Mouse (Mus musculus) G1E (cell line): ENCODE data around the gene Foxn3. TPM values are rescaled to one million over a fixed set of nuclear protein-coding genes. Genes with fewer than 3 reads are reported as not detected.

ENCODE experiments used
- ATAC-seq: 2 replicates; pipeline ENCODE4 v1.8.0; 2016; ENCODE audit warnings: mild to moderate bottlenecking; ENCODE audit not compliant: insufficient number of reproducible peaks, poor library complexity, low FRiP score, severe bottlenecking; ENCODE audit errors: extremely low read depth
- DNase-seq: peaks from one replicate; pipeline ENCODE4 v3.0.0; 2012; ENCODE audit warnings: low spot score
- H3K27me3 ChIP-seq: 2 replicates; pipeline ENCODE4 v1.6.1; 2012; ENCODE audit warnings: mild to moderate bottlenecking, low read length, inconsistent platforms; ENCODE audit not compliant: insufficient read depth
- H3K36me3 ChIP-seq: replicated peaks from 2 replicates; pipeline ENCODE3; 2012; ENCODE audit warnings: mild to moderate bottlenecking, inconsistent platforms
- H3K4me1 ChIP-seq: 2 replicates; pipeline ENCODE4 v1.6.1; 2012; ENCODE audit warnings: low read depth, low read length, inconsistent platforms, mixed read lengths; ENCODE audit not compliant: insufficient read depth
- H3K4me3 ChIP-seq: 2 replicates; pipeline ENCODE4 v1.5.1; 2012; ENCODE audit warnings: low read depth, mild to moderate bottlenecking, inconsistent platforms, low read length, moderate library complexity, mixed read lengths
- H3K9me3 ChIP-seq: replicated peaks from 2 replicates; pipeline ENCODE4 v1.6.1; 2012; ENCODE audit warnings: inconsistent platforms
- CTCF ChIP-seq: IDR thresholded peaks from 2 replicates; pipeline ENCODE4 v1.5.1; 2012; ENCODE audit warnings: low read depth, low read length, inconsistent platforms, mixed read lengths
- GATA1 ChIP-seq: IDR thresholded peaks from 2 replicates; pipeline ENCODE4 v1.6.1; 2012; ENCODE audit warnings: borderline replicate concordance, low read length, inconsistent platforms, mixed read lengths
- GATA2 ChIP-seq: IDR thresholded peaks from 2 replicates; pipeline ENCODE4 v1.6.1; 2012; ENCODE audit warnings: low read depth, low read length, inconsistent platforms, borderline replicate concordance
- POLR2AphosphoS5 ChIP-seq: IDR thresholded peaks from 2 replicates; pipeline ENCODE4 v1.6.1; 2012; ENCODE audit warnings: low read depth, low read length, inconsistent platforms; ENCODE audit not compliant: insufficient replicate concordance
- TAL1 ChIP-seq: conservative IDR thresholded peaks from 2 replicates; pipeline ENCODE4 v1.6.1; 2012; ENCODE audit warnings: low read depth, low read length, inconsistent platforms, mixed read lengths
- polyA plus RNA-seq: library from polyadenylated mRNA; stranded (reverse); fragments of >175 nt; gene quantifications from 2 replicates; pipeline ENCODE4 v1.2.3, GENCODE M21; 2012
- total RNA-seq, 2 experiments: library from RNA; stranded (forward) in 1 of 2; stranded (reverse) in 1 of 2; fragments of 200-1000 nt in 1 of 2; fragments of >200 nt in 1 of 2; fragmentation: Nextera tagmentation in 1 of 2; gene quantifications; 2 replicates each; pipeline ENCODE4 v1.2.3; 2014 to 2017

Foxn3 gene
- total and polyA plus RNA-seq, 3 experiments: 15.1 to 111 (median 20.1) TPM

DNA sequence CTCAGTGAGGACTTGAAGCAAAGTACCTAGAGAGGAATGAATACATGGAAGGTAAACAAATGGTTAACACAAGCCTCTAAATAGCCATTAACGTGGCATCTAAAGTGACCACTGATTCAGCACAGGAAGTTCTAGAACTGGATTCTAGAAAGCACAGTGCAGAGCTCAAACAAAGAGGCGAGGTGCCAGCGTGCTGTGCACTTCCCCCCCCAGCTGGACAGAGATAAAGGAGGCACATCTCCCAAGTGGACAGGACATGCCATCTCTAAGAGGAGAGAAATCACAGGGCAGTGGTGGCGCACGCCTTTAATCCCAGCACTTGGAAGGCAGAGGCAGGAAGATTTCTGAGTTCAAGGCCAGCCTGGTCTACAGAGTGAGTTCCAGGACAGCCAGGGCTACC is 173.0 kb downstream of the Foxn3 start:
- Histone ChIP-seq H3K4me3 (no peak overlapping the region), H3K9me3 (peaks cover 22% of the 10 kb centered on the region), H3K27me3 (no peaks in the 10 kb centered on the region; the same call in 1 of the 2 replicates), H3K36me3 (peaks cover 41% of the 10 kb centered on the region), H3K4me1 (peaks cover 39% of the 10 kb centered on the region)
- DNase-seq (no peak), ATAC-seq (no peak)
- no peak for TF ChIP-seq POLR2AphosphoS5

DNA sequence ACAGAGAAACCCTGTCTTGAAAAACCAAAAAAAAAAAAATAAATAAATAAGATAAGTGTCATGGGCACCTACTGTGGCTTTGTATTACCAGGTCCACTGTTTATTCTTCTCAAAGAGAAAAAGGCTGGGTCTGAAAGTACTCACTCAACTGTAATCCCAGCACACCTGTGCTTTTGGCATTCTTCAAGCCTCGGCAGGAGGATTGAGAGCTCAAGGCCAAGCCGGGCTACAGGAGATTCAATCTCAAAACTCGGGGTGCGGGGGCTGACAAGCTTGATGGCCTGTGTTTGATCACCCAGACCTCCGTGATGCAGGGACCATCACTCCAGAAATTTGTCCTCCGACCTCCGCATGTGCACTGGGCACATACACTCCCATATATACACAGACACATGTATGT is 174.1 kb downstream of the Foxn3 start:
- Histone ChIP-seq H3K4me3 (no peak overlapping the region), H3K9me3 (peaks cover 24% of the 10 kb centered on the region), H3K36me3 (peaks cover 48% of the 10 kb centered on the region), H3K4me1 (peaks cover 38% of the 10 kb centered on the region), H3K27me3 (no peaks in the 10 kb centered on the region; the same call in 1 of the 2 replicates)
- no peak for TF ChIP-seq POLR2AphosphoS5
- no peak for TF ChIP-seq GATA1
- TF ChIP-seq TAL1: no peak
- TF ChIP-seq CTCF: no peak
- no peak for TF ChIP-seq GATA2
- DNase-seq (no peak), ATAC-seq (no peak)

DNA sequence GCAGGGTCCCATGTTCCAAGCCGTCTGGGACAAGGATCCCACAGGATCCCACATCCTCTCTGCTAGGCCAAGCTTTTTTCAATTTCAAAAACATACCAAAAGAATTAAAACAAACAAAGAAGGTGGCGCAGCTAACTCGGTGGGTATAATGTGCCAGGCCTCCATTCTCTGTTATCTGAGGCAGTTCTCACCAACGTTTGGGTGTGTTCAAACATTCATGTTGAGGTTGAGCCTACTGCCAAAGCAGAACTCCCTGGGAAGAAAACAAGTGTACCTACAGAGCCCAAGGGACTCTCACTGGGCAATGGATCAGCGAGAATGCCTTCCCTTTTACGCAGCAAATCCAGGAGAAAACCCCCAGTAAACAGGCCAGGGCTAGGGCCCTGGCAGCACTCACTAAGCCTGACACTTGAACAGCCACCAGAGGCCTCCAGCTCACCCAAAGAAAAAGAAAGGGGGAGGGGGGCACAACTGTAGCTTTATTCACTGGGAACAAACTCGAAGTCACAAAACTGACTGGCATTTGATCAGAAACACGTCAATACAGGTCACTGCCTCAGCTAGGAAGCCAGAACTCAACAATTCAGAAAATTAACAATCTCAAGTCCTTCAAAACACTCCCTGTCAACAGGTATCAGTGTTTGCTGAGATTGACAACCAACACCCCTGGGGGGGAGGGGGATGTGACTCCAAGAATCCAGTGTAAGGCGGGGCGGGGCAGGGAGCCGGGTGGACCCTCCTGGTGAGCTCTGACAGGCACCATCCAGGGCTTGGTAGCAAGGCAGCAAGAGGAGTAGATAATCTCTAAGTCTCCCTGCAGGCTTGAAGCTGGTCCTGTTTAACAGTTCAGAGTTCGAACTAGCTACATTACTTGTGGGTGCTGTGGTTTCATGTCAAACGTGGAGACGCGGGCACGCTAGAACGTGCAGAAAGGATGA is 177.2 kb downstream of the Foxn3 start:
- H3K27me3 ChIP-seq: no peaks in the 10 kb centered on the region
- no peak for TF ChIP-seq TAL1
- no peak for TF ChIP-seq POLR2AphosphoS5
- TF ChIP-seq GATA1: no peak
- TF ChIP-seq GATA2: no peak
- no peak for TF ChIP-seq CTCF
- no peak for ATAC-seq
- H3K9me3 ChIP-seq: peaks cover 14% of the 10 kb centered on the region
- no peak for DNase-seq
- peaks cover 71% of the 10 kb centered on the region for H3K36me3 ChIP-seq
- H3K4me1 ChIP-seq: peaks cover 20% of the 10 kb centered on the region
- H3K4me3 ChIP-seq: no peak overlapping the region

GRCm38 (mm10) chr12:99385073-99385472 is 178.3 kb downstream of the Foxn3 start:
- peaks cover 76% of the 10 kb centered on the region for H3K36me3 ChIP-seq

GRCm38 (mm10) chr12:99381317-99381716 is 182.1 kb downstream of the Foxn3 start:
- Histone ChIP-seq H3K27me3 (no peaks in the 10 kb centered on the region), H3K36me3 (peaks cover 70% of the 10 kb centered on the region), H3K9me3 (peaks cover 15% of the 10 kb centered on the region), H3K4me3 (no peak overlapping the region), H3K4me1 (peaks cover 12% of the 10 kb centered on the region)
- DNase-seq (no peak), ATAC-seq (no peak)
- TF ChIP-seq CTCF (no peak), POLR2AphosphoS5 (no peak), GATA1 (no peak), GATA2 (no peak), TAL1 (no peak)

More at GRCm38 (mm10) chr12:99385073-99385472, 178.3 kb downstream of the Foxn3 start:
- Histone ChIP-seq H3K4me1 (peaks cover 13% of the 10 kb centered on the region), H3K9me3 (peaks cover 17% of the 10 kb centered on the region), H3K4me3 (no peak overlapping the region), H3K27me3 (no peaks in the 10 kb centered on the region)
- DNase-seq: no peak
- TF ChIP-seq CTCF (no peak), POLR2AphosphoS5 (no peak), TAL1 (no peak), GATA2 (no peak)
- ATAC-seq: no peak

- H3K36me3 ChIP-seq: peaks cover 66% of the 10 kb centered on the region
- no peak for DNase-seq
- H3K4me3 ChIP-seq: no peak overlapping the region
- H3K27me3 ChIP-seq: no peaks in the 10 kb centered on the region
- ATAC-seq: no peak
- H3K9me3 ChIP-seq: peaks cover 15% of the 10 kb centered on the region
- H3K4me1 ChIP-seq: peaks cover 11% of the 10 kb centered on the region; the same call in 1 of the 2 replicates
- TF ChIP-seq GATA1 (no peak), POLR2AphosphoS5 (no peak), CTCF (no peak), TAL1 (no peak), GATA2 (no peak)
Measured at GRCm38 (mm10) chr12:99380855-99381262, 182.5 kb downstream of the Foxn3 start.
